Mouse (Mus musculus) skeletal muscle tissue, adult 2 months (tissue): ENCODE measurements around the gene Nbl1.

Experiments
- DNase-seq: peaks from one replicate; pipeline ENCODE4 v3.0.0-alpha.2; 2012; ENCODE audit warnings: low read depth, low spot score

Gene Nbl1

DNA sequence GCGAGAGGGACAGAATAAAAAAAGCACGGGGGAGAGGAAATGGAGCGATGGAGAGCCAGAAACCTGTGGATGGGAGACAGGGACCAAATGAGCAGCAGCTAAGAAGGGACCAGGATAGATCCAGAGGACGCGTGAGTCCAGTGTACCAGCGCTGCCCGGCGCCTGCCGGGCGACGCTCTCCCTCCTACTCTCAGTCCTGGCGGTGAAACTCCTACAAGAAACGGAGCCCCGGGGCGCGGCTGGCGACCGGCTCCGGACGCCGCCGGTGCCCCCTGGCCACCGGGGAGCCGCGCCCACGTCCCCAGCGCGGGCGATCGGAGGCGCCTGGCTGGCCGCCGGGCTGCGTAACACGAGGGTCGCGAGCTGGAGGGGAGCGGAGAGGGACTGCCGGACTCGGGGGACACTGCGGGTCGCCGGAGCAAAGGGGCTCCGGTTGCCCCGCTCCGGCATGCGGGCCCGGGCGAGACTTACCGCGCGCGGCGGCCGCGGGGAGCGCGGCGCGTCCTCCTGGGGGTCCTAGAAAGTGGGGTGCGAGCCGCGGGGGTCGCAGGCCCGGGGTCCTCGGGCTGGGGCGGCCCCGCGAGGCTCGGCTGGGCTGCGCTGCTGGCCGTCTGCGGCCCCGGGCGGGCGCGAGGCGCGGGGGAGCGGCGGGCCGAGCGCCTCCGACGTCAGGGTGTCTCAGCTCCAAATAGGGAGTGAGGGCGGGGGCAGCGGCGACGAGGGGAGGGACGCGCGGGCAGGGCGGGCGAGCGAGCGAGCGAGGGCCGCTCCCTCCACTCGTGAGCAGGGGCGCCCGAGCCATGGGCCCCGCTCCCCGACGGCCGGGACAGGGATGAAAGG, at the start of gene Nbl1:
Nbl1 (minus strand) TSS at position 638 of the 840 bp plus-strand sequence.
- DNase-seq: no peak

DNA sequence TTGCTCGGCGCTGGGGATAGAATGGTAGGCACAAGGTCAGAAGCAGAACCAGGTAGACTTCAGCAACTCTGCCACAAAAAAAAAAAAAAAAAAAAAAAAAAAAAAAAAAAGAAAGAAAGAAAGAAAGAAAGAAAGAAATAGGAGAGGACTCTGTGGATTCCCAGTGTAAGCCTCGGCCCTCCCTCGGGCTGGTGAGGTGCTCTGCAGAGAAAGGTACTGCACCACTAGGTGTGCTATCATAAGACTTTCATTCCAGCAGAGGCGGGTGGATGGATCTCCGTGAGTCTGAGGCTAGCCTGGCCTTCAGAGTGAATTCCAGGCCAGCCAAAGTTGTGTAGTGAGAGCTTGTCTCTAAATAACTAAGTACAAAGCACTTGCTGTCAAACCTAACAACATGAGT, 49.0 kb upstream of the Nbl1 start:
- no peak for DNase-seq

DNA sequence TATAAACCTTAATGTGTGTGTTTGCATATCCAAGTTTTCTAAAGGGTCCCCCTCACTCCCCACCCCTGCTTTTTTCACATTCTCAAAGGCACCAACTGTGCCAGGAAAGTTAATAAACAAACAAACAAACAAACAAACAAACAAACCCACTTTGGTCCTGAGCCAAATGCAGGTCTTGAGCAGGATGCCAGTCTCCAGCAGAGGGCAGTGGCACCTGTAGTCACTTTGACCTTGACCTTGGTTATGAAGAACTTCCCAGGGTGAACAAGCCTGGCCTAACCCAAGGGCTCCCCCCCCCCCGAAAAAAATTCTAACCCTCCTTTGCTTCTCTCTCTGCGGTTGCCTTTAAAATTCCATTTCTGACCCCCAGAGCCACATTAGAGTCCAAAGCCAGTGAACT, 47.5 kb upstream of the Nbl1 start:
- DNase-seq: no peak

DNA sequence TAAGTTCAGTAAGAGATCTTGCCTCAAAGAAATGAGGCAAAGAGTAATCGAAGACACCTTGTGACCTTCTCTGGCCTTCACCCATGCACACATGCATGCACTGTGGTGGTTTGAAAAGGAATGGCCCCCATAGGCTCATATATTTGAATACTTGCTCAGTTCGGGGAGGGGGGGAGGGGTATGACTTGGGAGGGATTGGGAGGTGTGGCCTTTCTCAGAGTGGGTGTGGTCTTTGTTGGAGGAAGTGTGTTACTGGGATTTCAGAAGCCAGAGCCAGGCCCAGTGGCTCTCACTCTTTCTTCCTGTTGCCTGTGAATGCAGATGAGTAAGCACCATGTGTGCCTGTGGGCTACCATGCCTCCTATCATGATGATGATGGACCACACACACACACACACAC, 43.2 kb upstream of the Nbl1 start:
- DNase-seq: no peak

DNA sequence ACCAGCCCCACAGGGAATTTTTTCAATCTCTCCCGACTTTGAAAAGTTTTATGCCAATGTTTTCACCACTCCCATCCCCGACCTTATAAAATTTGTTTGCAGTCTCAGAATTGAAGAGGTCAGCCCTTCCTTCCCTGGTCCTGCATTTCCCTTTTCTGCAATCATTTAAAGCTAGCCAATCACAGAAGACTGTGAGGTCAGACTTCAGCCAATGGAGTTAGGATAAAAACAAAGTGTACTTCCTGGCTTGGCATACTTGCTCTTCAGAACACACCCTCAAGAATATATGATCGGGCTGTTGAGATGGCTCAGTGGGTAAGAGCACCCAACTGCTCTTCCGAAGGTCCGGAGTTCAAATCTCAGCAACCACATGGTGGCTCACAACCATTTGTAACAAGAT, 40.3 kb upstream of the Nbl1 start:
- no peak for DNase-seq

DNA sequence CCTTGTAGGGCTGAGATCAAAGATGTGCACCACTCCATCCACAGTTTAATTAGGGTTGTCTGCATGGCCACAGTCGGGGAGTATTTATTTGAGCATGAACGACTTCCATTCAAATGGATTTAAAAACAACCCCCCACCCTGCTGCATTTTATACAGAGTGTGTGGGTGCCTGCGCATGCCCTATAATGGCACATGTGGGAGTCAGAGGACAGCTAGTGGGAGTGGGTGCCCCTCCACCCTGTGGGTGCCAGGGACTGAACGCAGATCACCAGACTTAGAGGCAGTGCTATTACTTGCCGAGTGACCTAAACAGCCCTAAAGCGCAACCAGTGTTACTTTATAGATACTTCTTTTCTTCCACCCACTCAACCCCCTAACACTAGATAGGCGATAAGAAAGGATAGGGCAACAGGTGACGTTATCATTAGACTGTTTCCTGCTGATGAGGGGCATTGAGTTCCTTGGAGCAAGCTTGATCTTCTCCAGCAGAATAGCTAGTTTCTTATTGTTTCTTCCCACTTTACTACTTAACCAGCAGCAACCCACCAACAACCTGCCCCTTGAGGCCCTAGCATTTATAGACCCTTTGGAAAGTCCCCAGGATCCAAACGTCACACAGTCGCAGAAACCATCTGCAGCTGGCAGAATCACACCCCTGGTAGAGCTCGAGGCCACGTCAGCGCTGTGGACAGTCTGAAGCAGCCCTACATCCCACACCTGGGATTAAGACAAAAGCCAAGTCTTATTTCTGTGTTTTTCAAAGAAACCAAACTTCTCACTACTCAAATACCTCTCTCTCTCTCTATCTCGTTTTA, 39.3 kb upstream of the Nbl1 start:
- no peak for DNase-seq

DNA sequence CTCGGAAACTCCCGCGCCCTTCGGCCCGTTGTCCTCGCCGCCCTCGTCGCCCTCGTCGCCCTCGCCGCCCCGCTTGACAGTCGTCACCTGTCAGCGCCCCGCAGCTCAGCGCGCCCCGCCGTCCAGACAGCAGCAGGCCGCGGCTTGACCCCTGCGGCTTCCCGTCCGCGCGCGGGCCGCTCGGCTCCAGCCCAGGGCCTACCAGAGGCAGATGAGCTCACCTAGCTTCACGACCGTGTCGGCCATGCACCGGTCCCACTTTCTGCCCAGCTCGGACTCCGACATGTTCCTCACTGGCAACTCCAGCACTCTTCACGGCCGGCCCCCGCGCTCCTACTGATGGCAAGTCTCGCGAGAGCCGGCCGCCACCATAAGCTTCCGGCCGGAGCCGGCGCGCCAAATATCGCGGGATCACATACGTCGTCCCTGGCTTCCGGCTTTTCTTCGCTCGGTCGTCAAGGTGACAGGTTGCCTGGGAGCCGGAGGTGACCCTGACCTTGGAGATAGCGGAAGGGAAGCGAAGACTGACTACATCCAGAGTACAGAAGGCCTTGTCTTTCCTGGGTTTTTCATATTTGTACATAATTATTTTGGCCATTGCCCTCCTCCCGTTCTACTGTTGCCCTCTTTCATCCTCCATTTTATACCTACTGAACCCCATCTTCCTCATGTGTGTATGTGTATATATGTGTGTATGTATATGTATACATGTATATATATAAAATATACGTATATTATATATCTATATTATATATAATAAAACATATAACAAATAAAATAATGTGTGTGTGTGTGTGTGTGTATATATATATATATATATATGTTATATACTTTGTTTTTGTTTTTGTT, 38.1 kb upstream of the Nbl1 start, which contains the start of gene Minos1:
Minos1 (minus strand) TSS at position 413 of the 849 bp plus-strand sequence.
- peak; percentile 99 for DNase-seq

DNA sequence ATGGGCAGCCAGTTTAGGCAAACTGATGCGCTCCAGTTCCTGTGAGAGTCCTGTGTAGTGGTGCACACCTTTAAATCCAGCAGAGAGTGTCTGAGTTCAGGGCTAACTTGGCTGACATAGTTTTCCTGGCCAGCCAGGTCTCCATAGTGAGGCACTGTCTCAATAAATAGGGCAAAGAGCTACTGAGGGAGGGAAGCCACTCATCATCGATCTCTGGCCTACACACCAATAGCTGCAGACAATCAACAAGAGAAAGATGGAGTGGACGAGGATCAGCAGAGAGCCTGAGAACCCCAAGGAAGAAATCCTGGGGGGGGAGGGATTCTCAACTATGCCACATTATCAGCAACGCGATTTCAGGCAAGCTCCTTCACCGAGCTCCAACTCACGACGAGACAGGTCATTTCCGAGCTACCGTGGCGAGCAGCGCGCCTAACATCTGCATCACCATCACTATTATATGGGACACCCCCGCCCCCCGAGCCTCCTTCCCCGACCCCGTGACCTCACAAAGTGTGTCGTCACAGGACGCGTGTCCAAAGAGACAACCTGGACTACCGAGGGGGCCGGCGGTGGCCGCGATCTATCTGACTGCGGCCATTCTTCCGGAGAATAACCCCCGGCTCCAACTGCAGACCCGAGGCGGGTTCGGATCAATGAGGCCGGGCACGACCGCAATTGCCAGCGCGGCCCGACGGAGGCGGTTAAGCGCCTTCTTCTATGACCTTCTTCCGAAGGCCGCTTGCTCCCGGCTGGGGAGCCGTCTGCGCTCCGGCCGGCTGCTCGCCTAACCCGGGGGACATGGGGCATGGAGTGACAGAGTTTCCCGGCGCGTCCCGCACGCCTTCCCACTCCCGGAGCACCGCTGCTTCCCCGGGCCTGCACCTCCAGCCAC, 37.3 kb upstream of the Nbl1 start:
- DNase-seq: no peak

DNA sequence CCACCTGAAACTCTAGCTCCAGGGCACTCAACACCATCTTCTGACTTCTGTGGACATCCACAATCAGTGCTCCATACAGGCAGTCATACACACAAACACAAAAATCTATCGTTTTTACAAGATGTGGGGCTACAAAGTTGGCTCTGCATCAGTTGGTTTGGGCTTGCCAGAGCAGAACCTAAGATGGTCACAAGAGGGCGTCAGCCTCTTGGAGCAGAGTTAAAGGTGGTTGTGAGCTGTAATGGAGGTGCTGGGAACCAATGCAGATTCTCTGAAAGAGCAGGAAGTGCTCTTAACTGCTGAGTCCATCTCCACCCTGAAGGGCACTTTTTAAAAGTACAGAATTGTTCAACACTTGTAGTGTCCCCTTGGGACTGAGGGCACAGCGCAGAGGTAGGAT, 33.7 kb upstream of the Nbl1 start:
- DNase-seq: no peak

DNA sequence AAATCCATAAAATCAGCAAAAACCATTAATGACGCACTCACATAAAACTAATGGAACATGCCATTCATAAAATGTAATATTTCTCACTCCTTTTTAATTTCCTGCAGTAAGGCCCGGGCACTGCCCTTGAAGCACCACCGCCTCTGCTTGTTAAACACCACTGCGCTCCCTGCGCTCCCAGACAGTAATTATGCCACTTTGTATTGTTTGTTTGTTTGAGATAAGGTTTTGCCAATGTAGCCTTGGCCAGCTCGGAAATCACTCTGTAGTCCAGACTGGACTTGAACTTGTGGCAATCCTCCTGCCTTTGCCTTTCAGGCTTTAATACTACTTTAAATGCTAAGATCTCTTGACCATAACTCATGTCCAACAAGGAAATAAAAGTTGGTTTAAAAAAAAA, 32.1 kb upstream of the Nbl1 start:
- DNase-seq: no peak

DNA sequence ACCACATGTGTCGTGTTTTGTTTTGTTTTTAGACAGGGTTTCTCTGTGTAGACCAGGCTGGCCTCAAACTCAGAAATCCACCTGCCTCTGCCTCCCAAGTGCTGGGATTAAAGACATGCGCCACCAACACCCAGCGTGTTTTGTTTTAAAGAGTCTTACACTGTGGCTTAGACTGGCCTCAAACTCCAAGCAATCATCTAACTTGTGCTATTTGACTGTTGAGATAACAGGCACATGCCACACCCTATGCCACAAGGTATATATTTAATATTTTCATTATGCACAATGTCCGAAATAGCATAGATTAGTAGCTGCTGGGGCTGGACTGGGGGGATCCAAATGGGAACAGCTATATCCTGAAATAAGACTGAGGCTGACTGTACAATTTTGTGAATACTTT, 29.8 kb upstream of the Nbl1 start:
- no peak for DNase-seq

DNA sequence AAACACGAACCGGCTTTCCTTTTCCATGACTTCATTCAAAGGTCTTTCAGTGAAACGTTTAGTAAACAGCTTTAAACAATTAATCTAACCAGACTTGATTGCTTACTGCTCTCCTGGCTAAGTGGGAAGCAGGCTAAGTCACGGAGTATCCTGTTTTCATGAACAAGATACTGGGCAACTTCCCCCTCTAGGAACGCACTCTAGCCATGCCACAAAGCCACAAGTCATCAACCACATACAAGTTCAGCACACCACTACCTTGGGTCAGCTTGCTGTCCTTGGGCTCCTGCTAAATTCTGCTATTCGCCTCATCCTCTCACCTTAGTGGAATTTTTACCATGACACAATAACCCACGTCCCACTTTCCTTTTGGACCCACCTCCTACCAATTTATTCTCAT, 28.2 kb upstream of the Nbl1 start:
- no peak for DNase-seq

DNA sequence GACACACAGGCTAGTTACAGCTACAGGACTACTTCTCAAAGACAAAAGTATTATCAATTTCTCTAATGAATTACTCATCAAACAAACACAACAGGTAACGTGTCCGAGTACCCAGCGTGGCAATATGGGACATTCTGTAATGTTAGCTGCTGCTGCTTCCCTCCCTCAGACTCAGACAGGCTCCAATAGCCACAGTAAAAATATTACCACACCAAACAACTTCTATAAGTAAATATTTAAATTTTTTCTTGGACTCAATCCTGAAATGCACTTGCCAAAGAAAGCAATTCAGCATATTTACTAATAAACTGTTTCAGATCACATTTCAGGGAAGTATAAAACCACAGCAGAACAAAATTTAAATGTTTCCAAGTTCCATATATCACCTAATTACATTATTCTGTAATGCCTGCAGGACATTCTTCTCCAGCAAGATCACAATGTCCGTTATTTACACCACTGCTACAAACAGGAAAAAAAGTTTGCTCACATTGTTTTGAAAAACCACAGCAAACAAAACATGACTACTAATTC, 27.6 kb upstream of the Nbl1 start:
- no peak for DNase-seq

DNA sequence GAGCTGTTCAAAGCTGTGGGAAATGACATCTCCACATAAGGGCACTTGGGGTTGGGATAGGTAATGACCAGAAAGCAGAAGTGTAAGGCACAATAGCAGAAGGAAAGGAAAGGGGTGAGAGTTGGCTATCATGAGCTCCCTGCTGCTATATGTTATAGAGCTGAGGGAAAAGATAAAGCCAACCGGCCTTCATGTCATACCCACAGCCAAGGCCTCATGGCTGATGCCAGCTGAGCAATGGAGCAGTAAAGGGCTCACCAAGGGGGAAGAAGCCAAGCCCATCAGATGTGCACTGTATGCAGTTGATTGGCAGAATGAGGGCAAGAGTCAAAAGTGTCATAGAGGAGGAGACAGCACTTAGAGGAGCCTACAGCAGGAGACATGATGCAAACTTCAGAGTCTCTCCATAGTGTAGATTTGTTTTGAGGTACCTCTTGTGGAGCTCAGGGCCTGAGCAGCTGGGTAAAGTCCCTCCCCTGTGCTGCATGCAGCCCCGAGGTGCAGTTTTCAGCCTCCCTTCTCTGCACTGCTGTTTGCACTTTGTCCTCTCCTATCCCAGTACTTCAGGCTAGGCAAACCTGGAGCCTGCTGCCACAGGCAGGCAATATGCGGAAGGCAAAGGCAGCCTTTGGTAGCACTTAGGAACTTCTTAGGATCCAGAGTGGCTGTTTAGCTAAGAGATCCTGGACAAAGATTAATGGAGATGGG, 23.7 kb upstream of the Nbl1 start:
- no peak for DNase-seq

DNA sequence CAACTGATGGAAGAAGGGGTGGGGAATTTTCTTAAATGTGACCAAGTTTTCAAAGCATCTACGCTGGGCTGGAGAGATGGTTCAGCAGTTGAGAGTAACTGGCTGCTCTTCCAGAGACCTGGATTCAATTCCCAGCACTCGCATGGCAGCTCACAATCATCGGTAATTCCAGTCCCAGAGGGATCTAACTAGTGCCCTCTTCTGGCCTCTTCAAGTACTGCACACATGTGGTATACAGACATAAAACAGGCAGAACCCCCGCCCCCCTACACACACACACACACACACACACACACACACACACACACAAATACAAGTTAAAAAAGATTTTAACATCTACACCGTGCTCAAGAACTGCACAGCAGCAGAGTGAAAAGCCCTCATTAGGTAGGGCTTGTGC, 22.9 kb upstream of the Nbl1 start:
- no peak for DNase-seq

DNA sequence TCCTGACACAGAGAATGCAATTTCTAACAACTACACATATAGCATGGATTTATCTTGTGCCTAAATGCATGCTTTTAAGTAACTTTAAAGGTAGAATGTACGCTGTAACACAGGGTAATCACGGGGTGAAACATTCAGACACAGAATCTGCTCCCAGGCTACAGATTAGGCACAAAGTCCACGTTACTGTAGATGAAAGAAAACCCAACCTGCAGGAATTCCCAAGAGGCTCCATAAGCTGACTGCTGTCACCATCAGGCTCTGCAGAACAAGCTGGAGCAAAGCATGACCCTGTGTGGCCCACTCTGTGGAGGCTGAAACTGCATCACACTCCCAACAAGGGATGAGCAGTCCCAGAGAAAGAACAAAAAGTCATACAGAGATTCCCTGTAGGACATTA, 19.7 kb upstream of the Nbl1 start:
- no peak for DNase-seq

DNA sequence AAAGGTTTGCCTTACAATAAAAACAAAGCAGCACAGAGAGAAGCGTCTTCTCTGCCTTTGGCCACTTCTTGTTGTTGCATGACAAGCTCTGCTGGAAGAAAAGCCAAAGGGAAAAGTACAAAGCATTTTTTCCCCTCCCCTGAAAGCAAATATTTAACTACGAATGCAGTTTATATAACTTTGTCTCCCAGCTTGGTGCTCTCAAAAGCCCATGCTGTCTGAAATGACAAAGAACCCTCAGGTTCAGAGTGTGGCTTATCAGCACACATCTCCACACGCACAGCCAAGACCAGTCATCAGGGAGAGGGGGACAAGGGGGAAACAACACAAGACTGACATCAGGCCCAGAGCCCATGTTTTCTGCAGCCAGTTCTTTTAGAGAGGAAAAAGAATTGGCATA, 18.6 kb upstream of the Nbl1 start:
- DNase-seq: no peak

DNA sequence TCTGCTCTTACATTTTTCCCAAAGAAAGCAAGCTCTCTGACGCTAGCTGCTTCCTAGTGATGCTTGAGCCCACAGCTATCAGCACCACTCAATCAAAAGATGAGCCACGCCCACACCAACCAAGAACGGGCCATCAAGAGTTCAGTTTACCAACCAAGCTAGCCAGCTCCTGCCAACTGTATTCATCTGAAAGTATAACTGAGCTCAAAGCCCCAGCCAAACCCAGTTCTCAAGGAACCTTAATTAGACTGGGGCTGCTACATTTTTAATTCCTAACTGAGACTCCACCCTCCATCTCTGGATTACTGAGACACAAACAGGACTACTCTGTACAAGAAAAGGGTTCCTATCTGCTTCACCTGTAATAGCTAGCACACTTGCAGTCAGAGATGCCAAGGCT, 18.1 kb upstream of the Nbl1 start:
- DNase-seq: no peak

DNA sequence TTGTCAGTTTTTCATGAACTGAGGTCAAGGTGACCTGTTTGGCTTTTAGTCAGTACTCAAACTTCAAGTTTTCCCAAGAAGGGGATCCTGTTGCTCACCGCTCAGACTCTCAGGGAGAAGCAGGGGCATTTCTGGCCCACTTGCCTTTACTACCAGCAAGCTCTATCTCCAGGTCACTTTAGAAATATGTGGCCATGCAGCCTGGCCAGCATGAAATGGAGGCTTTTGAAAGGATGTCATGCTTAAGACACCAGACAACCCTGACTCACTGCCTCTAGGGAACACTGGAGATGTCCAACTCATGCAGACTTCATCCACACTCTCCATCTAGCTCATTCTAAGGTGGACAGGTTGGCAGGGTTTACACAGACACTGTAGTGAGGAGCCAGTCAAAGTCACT, 12.7 kb upstream of the Nbl1 start:
- no peak for DNase-seq

DNA sequence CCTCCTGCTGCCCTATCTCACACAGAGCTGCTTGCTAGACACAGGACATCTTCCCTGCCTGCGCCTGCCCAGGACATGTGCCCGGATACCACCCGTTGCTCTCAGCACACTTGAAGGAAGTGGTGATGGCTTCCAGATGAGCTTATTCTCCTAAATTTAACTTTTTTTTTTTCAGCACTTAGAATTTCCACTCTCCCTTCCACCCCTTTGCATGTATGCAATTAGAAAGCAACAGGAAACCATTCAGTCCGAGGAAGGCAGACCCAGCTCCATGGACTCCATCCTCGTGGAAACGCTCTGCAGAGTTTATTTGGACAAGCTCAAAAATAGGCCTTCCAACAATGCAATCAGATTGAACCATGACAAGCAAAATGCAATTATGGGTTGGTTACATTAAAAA, 8.8 kb upstream of the Nbl1 start:
- DNase-seq: no peak
